Mouse (Mus musculus): ENCODE measurements around the gene Filip1. TPM values are rescaled to one million over a fixed set of nuclear protein-coding genes. Genes with fewer than 3 reads are reported as not detected.

The Filip1 gene
- polyA plus RNA-seq, 1 experiment from 2014 or later: 1.5 TPM

DNA sequence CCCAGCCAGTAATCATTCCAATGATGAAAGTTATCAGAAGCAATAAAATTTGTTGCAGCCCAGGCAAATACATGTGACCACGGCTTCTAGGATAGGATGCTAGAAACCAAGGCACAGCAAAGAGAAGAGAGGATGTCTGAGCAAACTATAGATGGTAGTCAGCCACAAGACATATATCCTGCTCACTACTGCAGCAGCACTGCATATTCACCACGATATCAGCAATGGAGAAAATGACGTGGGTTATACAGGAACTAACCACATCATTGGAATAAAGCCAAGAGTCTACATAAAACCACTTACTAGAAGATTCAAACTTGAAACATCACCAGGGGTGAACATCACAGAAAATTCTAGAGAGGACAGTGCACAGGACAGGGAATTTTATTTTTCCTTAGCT, 113.8 kb downstream of the Filip1 start:
- ATAC-seq (ENCODE audit: insufficient number of reproducible peaks, low FRiP score, low TSS enrichment, low read depth) (no peak), DNase-seq (ENCODE audit: low spot score) (no peak)
- WGBS: 83% methylated on average over 3 of the region's 3 CpGs
- Histone ChIP-seq H3K9ac (ENCODE audit: low read length) (no peak overlapping the region), H3K4me3 (ENCODE audit: low read depth, low read length) (no peak overlapping the region), H3K27me3 (ENCODE audit: control insufficient read depth, insufficient read depth, low read length) (no peaks in the 10 kb centered on the region), H3K4me2 (ENCODE audit: low read depth, severe bottlenecking) (no peak overlapping the region), H3K4me1 (ENCODE audit: control insufficient read depth, insufficient read depth, low read length) (no peaks in the 10 kb centered on the region), H3K36me3 (ENCODE audit: control insufficient read depth, insufficient read depth, low read length) (no peaks in the 10 kb centered on the region), H3K9me3 (ENCODE audit: control insufficient read depth, low read length) (no peaks in the 10 kb centered on the region), H3K27ac (replicated peaks; ENCODE audit: low read depth, low read length) (no peak overlapping the region)

DNA sequence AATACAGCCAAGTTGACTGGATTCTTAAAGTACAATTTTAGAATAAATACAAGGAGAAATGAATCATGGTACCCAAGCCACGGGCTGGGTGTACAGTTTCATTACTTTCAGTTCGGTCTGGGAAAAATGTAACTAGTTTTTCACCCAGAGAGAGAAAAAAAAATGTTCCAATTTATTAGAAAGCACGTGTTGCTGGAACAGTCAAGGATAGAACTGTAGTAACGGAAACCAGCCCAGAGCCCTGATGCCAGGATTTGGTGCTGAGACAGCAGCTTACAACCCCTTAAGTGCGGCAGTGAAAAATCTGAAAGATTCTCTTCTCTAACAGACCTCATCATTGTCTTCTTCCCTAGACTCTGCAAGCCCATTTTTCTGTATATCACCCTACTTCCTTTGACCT, 118.0 kb downstream of the Filip1 start:
- no peaks in the 10 kb centered on the region for H3K27me3 ChIP-seq (ENCODE audit: control insufficient read depth, insufficient read depth, low read length)
- H3K27ac ChIP-seq (replicated peaks; ENCODE audit: low read depth, low read length): no peak overlapping the region
- H3K9ac ChIP-seq (ENCODE audit: low read length): no peak overlapping the region
- ATAC-seq (ENCODE audit: insufficient number of reproducible peaks, low FRiP score, low TSS enrichment, low read depth): no peak
- no peaks in the 10 kb centered on the region for H3K4me1 ChIP-seq (ENCODE audit: control insufficient read depth, insufficient read depth, low read length)
- no peaks in the 10 kb centered on the region for H3K9me3 ChIP-seq (ENCODE audit: control insufficient read depth, low read length)
- H3K36me3 ChIP-seq (ENCODE audit: control insufficient read depth, insufficient read depth, low read length): no peaks in the 10 kb centered on the region
- WGBS: 79% methylated on average over 5 of the region's 5 CpGs
- no peak overlapping the region for H3K4me3 ChIP-seq (ENCODE audit: low read depth, low read length)
- DNase-seq (ENCODE audit: low spot score): no peak
- H3K4me2 ChIP-seq (ENCODE audit: low read depth, severe bottlenecking): no peak overlapping the region

- H3K4me1 ChIP-seq (ENCODE audit: control insufficient read depth, insufficient read depth, low read length): no peaks in the 10 kb centered on the region
- H3K9me3 ChIP-seq (ENCODE audit: control insufficient read depth, low read length): no peaks in the 10 kb centered on the region
- H3K4me3 ChIP-seq (ENCODE audit: low read depth, low read length): no peak overlapping the region
- no peak overlapping the region for H3K27ac ChIP-seq (replicated peaks; ENCODE audit: low read depth, low read length)
- no peak overlapping the region for H3K4me2 ChIP-seq (ENCODE audit: low read depth, severe bottlenecking)
- ATAC-seq (ENCODE audit: insufficient number of reproducible peaks, low FRiP score, low TSS enrichment, low read depth): no peak
- H3K27me3 ChIP-seq (ENCODE audit: control insufficient read depth, insufficient read depth, low read length): no peaks in the 10 kb centered on the region
- no peak for DNase-seq (ENCODE audit: low spot score)
- no peaks in the 10 kb centered on the region for H3K36me3 ChIP-seq (ENCODE audit: control insufficient read depth, insufficient read depth, low read length)
- WGBS: 67% methylated on average over 4 of the region's 4 CpGs
- no peak overlapping the region for H3K9ac ChIP-seq (ENCODE audit: low read length)
Observed at GRCm38 (mm10) chr9:79893841-79894612, 118.6 kb downstream of the Filip1 start.

GRCm38 (mm10) chr9:79892183-79892582, 120.5 kb downstream of the Filip1 start:
- Histone ChIP-seq H3K4me2 (ENCODE audit: low read depth, severe bottlenecking) (no peak overlapping the region), H3K4me3 (ENCODE audit: low read depth, low read length) (no peak overlapping the region), H3K9me3 (ENCODE audit: control insufficient read depth, low read length) (no peaks in the 10 kb centered on the region), H3K4me1 (ENCODE audit: control insufficient read depth, insufficient read depth, low read length) (no peaks in the 10 kb centered on the region), H3K27ac (replicated peaks; ENCODE audit: low read depth, low read length) (no peak overlapping the region), H3K27me3 (ENCODE audit: control insufficient read depth, insufficient read depth, low read length) (no peaks in the 10 kb centered on the region), H3K36me3 (ENCODE audit: control insufficient read depth, insufficient read depth, low read length) (no peaks in the 10 kb centered on the region), H3K9ac (ENCODE audit: low read length) (no peak overlapping the region)
- DNase-seq (ENCODE audit: low spot score): no peak
- WGBS: 91% methylated on average over 1 of the region's 1 CpGs
- ATAC-seq (ENCODE audit: insufficient number of reproducible peaks, low FRiP score, low TSS enrichment, low read depth): no peak

GRCm38 (mm10) chr9:79890488-79890887, 122.2 kb downstream of the Filip1 start:
- Histone ChIP-seq H3K9me3 (ENCODE audit: control insufficient read depth, low read length) (no peaks in the 10 kb centered on the region), H3K9ac (ENCODE audit: low read length) (no peak overlapping the region), H3K4me3 (ENCODE audit: low read depth, low read length) (no peak overlapping the region), H3K36me3 (ENCODE audit: control insufficient read depth, insufficient read depth, low read length) (no peaks in the 10 kb centered on the region), H3K27ac (replicated peaks; ENCODE audit: low read depth, low read length) (no peak overlapping the region), H3K4me1 (ENCODE audit: control insufficient read depth, insufficient read depth, low read length) (no peaks in the 10 kb centered on the region), H3K4me2 (ENCODE audit: low read depth, severe bottlenecking) (no peak overlapping the region), H3K27me3 (ENCODE audit: control insufficient read depth, insufficient read depth, low read length) (no peaks in the 10 kb centered on the region)
- DNase-seq (ENCODE audit: low spot score): no peak
- ATAC-seq (ENCODE audit: insufficient number of reproducible peaks, low FRiP score, low TSS enrichment, low read depth): no peak
- WGBS: 63% methylated on average over 4 of the region's 4 CpGs

- no peak overlapping the region for H3K9ac ChIP-seq (ENCODE audit: low read length)
- H3K27ac ChIP-seq (replicated peaks; ENCODE audit: low read depth, low read length): no peak overlapping the region
- DNase-seq (ENCODE audit: low spot score): no peak
- H3K4me2 ChIP-seq (ENCODE audit: low read depth, severe bottlenecking): no peak overlapping the region
- H3K4me1 ChIP-seq (ENCODE audit: control insufficient read depth, insufficient read depth, low read length): no peaks in the 10 kb centered on the region
- WGBS: 89% methylated on average over 6 of the region's 6 CpGs
- no peaks in the 10 kb centered on the region for H3K27me3 ChIP-seq (ENCODE audit: control insufficient read depth, insufficient read depth, low read length)
- ATAC-seq (ENCODE audit: insufficient number of reproducible peaks, low FRiP score, low TSS enrichment, low read depth): no peak
- H3K9me3 ChIP-seq (ENCODE audit: control insufficient read depth, low read length): no peaks in the 10 kb centered on the region
- H3K4me3 ChIP-seq (ENCODE audit: low read depth, low read length): no peak overlapping the region
- H3K36me3 ChIP-seq (ENCODE audit: control insufficient read depth, insufficient read depth, low read length): no peaks in the 10 kb centered on the region
Observed at GRCm38 (mm10) chr9:79889132-79889531, 123.5 kb downstream of the Filip1 start.

- ATAC-seq (ENCODE audit: insufficient number of reproducible peaks, low FRiP score, low TSS enrichment, low read depth) (no peak), DNase-seq (ENCODE audit: low spot score) (no peak)
- no peak overlapping the region for H3K4me2 ChIP-seq (ENCODE audit: low read depth, severe bottlenecking)
- no peak overlapping the region for H3K27ac ChIP-seq (replicated peaks; ENCODE audit: low read depth, low read length)
- no peaks in the 10 kb centered on the region for H3K9me3 ChIP-seq (ENCODE audit: control insufficient read depth, low read length)
- H3K9ac ChIP-seq (ENCODE audit: low read length): no peak overlapping the region
- no peaks in the 10 kb centered on the region for H3K4me1 ChIP-seq (ENCODE audit: control insufficient read depth, insufficient read depth, low read length)
- H3K4me3 ChIP-seq (ENCODE audit: low read depth, low read length): no peak overlapping the region
- WGBS: 81% methylated on average over 11 of the region's 11 CpGs
- H3K36me3 ChIP-seq (ENCODE audit: control insufficient read depth, insufficient read depth, low read length): no peaks in the 10 kb centered on the region
- no peaks in the 10 kb centered on the region for H3K27me3 ChIP-seq (ENCODE audit: control insufficient read depth, insufficient read depth, low read length)
Observed at GRCm38 (mm10) chr9:79885244-79886210, 127.1 kb downstream of the Filip1 start.

DNA sequence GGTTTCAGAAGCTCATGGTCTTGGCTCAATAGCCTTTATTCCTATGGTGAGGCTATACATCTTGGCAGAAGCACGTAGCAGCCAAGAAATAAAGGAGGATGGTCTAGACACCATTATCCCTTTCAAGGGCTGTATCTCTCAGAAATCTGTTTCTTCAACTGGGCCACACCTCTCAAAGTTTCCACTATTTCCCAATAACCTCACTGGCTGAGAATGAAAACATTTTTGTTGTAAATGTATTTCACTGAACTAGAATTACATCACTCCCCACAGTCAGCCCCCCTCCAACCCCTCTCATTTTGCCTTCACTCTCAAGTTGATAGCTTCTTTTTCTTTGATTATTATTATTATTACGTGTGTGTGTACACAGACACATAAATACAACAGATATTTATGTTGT, 129.5 kb downstream of the Filip1 start:
- H3K4me1 ChIP-seq (ENCODE audit: control insufficient read depth, insufficient read depth, low read length): no peaks in the 10 kb centered on the region
- no peak overlapping the region for H3K27ac ChIP-seq (replicated peaks; ENCODE audit: low read depth, low read length)
- no peak overlapping the region for H3K9ac ChIP-seq (ENCODE audit: low read length)
- no peak overlapping the region for H3K4me3 ChIP-seq (ENCODE audit: low read depth, low read length)
- ATAC-seq (ENCODE audit: insufficient number of reproducible peaks, low FRiP score, low TSS enrichment, low read depth): no peak
- no peak for DNase-seq (ENCODE audit: low spot score)
- 87% methylated on average over 2 of the region's 2 CpGs for WGBS
- no peaks in the 10 kb centered on the region for H3K27me3 ChIP-seq (ENCODE audit: control insufficient read depth, insufficient read depth, low read length)
- H3K36me3 ChIP-seq (ENCODE audit: control insufficient read depth, insufficient read depth, low read length): no peaks in the 10 kb centered on the region
- H3K9me3 ChIP-seq (ENCODE audit: control insufficient read depth, low read length): no peaks in the 10 kb centered on the region
- no peak overlapping the region for H3K4me2 ChIP-seq (ENCODE audit: low read depth, severe bottlenecking)
